Mouse (Mus musculus): ENCODE results near the gene Wfdc12.
"Not testable (repeated sequence)": the region's sequence is repeated elsewhere in the genome, so short reads cannot be mapped to it uniquely, and the experiment has no call there.

The Wfdc12 gene

GRCm38 (mm10) chr2:164190576-164190975, at the start of gene Wfdc12:
TSS of gene Wfdc12 (minus strand) at chr2:164190608.
- DNase-seq (ENCODE audit: low read depth) = no peak

- no peak for DNase-seq (ENCODE audit: low read depth)
Measured at GRCm38 (mm10) chr2:164238366-164238765, 48.0 kb upstream of the Wfdc12 start, which contains the start of gene Svs2. TSS of gene Svs2 (minus strand) at chr2:164238466.

- no peak for DNase-seq (ENCODE audit: low read depth)
Measured at GRCm38 (mm10) chr2:164232671-164233070, 42.3 kb upstream of the Wfdc12 start.

GRCm38 (mm10) chr2:164228361-164229070, 38.1 kb upstream of the Wfdc12 start:
- peak; percentile 39 for DNase-seq (ENCODE audit: low read depth)

GRCm38 (mm10) chr2:164221522-164221921, 31.1 kb upstream of the Wfdc12 start, which contains the start of gene Wfdc15b:
TSS of gene Wfdc15b (minus strand) at chr2:164221660.
- DNase-seq (ENCODE audit: low read depth) = no peak

- DNase-seq (ENCODE audit: low read depth) = no peak
Measured at GRCm38 (mm10) chr2:164219295-164219694, 28.9 kb upstream of the Wfdc12 start.

GRCm38 (mm10) chr2:164212711-164213110, 22.3 kb upstream of the Wfdc12 start:
- DNase-seq (ENCODE audit: low read depth) = no peak

- no peak for DNase-seq (ENCODE audit: low read depth)
Measured at GRCm38 (mm10) chr2:164210892-164211291, 20.5 kb upstream of the Wfdc12 start.

GRCm38 (mm10) chr2:164206676-164207075, 16.3 kb upstream of the Wfdc12 start:
- peak; percentile 43 for DNase-seq (ENCODE audit: low read depth)

- DNase-seq (ENCODE audit: low read depth) = not testable (repeated sequence)
Measured at GRCm38 (mm10) chr2:164206011-164206410, 15.6 kb upstream of the Wfdc12 start.

GRCm38 (mm10) chr2:164199626-164200327, 9.4 kb upstream of the Wfdc12 start, which contains the start of gene Wfdc15a:
TSS of gene Wfdc15a (minus strand) at chr2:164200130.
- DNase-seq (ENCODE audit: low read depth) = no peak

- no peak for DNase-seq (ENCODE audit: low read depth)
Measured at GRCm38 (mm10) chr2:164196700-164196990, 6.2 kb upstream of the Wfdc12 start.

- no peak for DNase-seq (ENCODE audit: low read depth)
Measured at GRCm38 (mm10) chr2:164195971-164196699, 5.7 kb upstream of the Wfdc12 start.

- DNase-seq (ENCODE audit: low read depth) = no peak
Measured at GRCm38 (mm10) chr2:164194959-164195630, 4.7 kb upstream of the Wfdc12 start.

GRCm38 (mm10) chr2:164192279-164192678, 1.9 kb upstream of the Wfdc12 start:
- no peak for DNase-seq (ENCODE audit: low read depth)

- DNase-seq (ENCODE audit: low read depth) = no peak
Measured at GRCm38 (mm10) chr2:164188722-164189121, 1.7 kb downstream of the Wfdc12 start.

- DNase-seq (ENCODE audit: low read depth) = no peak
Measured at GRCm38 (mm10) chr2:164184145-164184719, 6.2 kb downstream of the Wfdc12 start.

- no peak for DNase-seq (ENCODE audit: low read depth)
Measured at GRCm38 (mm10) chr2:164183340-164183739, 7.1 kb downstream of the Wfdc12 start.

GRCm38 (mm10) chr2:164182692-164183255, 7.6 kb downstream of the Wfdc12 start, which contains the start of gene Wfdc5:
TSS of gene Wfdc5 (minus strand) at chr2:164182742.
- DNase-seq (ENCODE audit: low read depth) = no peak

GRCm38 (mm10) chr2:164180770-164181169, 9.6 kb downstream of the Wfdc12 start:
- DNase-seq (ENCODE audit: low read depth) = no peak

GRCm38 (mm10) chr2:164180124-164180523, 10.3 kb downstream of the Wfdc12 start:
- no peak for DNase-seq (ENCODE audit: low read depth)

Data from fibroblast of lung, adult 2 months (primary cell).